Mouse (Mus musculus): Measurements from ENCODE around the gene Snta1.
A peak's percentile ranks its signal among the peaks of the same experiment; 100 is the strongest.

The Snta1 gene

GRCm38 (mm10) chr2:154420942-154421731 is 13.2 kb upstream of the Snta1 start:
- DNase-seq (ENCODE audit: low spot score): no peak

- DNase-seq (ENCODE audit: low spot score): no peak
Measured at GRCm38 (mm10) chr2:154419631-154420515, 12.0 kb upstream of the Snta1 start.

- DNase-seq (ENCODE audit: low spot score): peak; percentile 62
Measured at GRCm38 (mm10) chr2:154418001-154418400, 10.1 kb upstream of the Snta1 start.

- peak; percentile 60 for DNase-seq (ENCODE audit: low spot score)
Measured at GRCm38 (mm10) chr2:154417107-154417506, 9.2 kb upstream of the Snta1 start.

- no peak for DNase-seq (ENCODE audit: low spot score)
Measured at GRCm38 (mm10) chr2:154412018-154412666, 4.2 kb upstream of the Snta1 start.

- DNase-seq (ENCODE audit: low spot score): no peak
Measured at GRCm38 (mm10) chr2:154410355-154410754, 2.5 kb upstream of the Snta1 start.

- DNase-seq (ENCODE audit: low spot score): no peak
Measured at GRCm38 (mm10) chr2:154407063-154407642, 746 bp downstream of the Snta1 start.

GRCm38 (mm10) chr2:154405447-154405994 is 2.4 kb downstream of the Snta1 start:
- no peak for DNase-seq (ENCODE audit: low spot score)

- peak; percentile 56 for DNase-seq (ENCODE audit: low spot score)
Measured at GRCm38 (mm10) chr2:154402811-154403210, 5.1 kb downstream of the Snta1 start.

GRCm38 (mm10) chr2:154401976-154402375 is 5.9 kb downstream of the Snta1 start:
- DNase-seq (ENCODE audit: low spot score): no peak

GRCm38 (mm10) chr2:154399325-154399724 is 8.6 kb downstream of the Snta1 start:
- no peak for DNase-seq (ENCODE audit: low spot score)

- no peak for DNase-seq (ENCODE audit: low spot score)
Measured at GRCm38 (mm10) chr2:154398267-154398666, 9.6 kb downstream of the Snta1 start.

- DNase-seq (ENCODE audit: low spot score): no peak
Measured at GRCm38 (mm10) chr2:154396529-154396928, 11.4 kb downstream of the Snta1 start.

GRCm38 (mm10) chr2:154394602-154395001 is 13.3 kb downstream of the Snta1 start:
- no peak for DNase-seq (ENCODE audit: low spot score)

GRCm38 (mm10) chr2:154390180-154390964 is 17.5 kb downstream of the Snta1 start:
- DNase-seq (ENCODE audit: low spot score): peak; percentile 77

- DNase-seq (ENCODE audit: low spot score): no peak
Measured at GRCm38 (mm10) chr2:154379103-154379502, 28.8 kb downstream of the Snta1 start.

- DNase-seq (ENCODE audit: low spot score): no peak
Measured at GRCm38 (mm10) chr2:154374807-154375601, 32.9 kb downstream of the Snta1 start.

GRCm38 (mm10) chr2:154373961-154374632 is 33.8 kb downstream of the Snta1 start:
- peak; percentile 53 for DNase-seq (ENCODE audit: low spot score)

GRCm38 (mm10) chr2:154372842-154373500 is 34.9 kb downstream of the Snta1 start, which contains the start of gene Cdk5rap1:
TSS of gene Cdk5rap1 (minus strand) at chr2:154373010.
- no peak for DNase-seq (ENCODE audit: low spot score)

Measured in testis, postnatal 14 days (tissue).